Mouse (Mus musculus): ENCODE data around the gene Fgfr2.
A peak's percentile ranks its signal among the peaks of the same experiment; 100 is the strongest.

Fgfr2 gene

GRCm38 (mm10) chr7:130368036-130368826, 2754.9 kb downstream of the Fgfr2 start:
- DNase-seq (ENCODE audit: low read depth, low spot score), result no peak

GRCm38 (mm10) chr7:130367222-130368035, 2755.7 kb downstream of the Fgfr2 start:
- DNase-seq (ENCODE audit: low read depth, low spot score), result no peak

GRCm38 (mm10) chr7:130365711-130366110, 2757.4 kb downstream of the Fgfr2 start:
- DNase-seq (ENCODE audit: low read depth, low spot score), result no peak

- no peak for DNase-seq (ENCODE audit: low read depth, low spot score)
Observed at GRCm38 (mm10) chr7:130340412-130341152, 2782.6 kb downstream of the Fgfr2 start.

GRCm38 (mm10) chr7:130337601-130338000, 2785.5 kb downstream of the Fgfr2 start:
- no peak for DNase-seq (ENCODE audit: low read depth, low spot score)

- DNase-seq (ENCODE audit: low read depth, low spot score), result no peak
Observed at GRCm38 (mm10) chr7:130335440-130336051, 2787.6 kb downstream of the Fgfr2 start.

GRCm38 (mm10) chr7:130332515-130333220, 2790.5 kb downstream of the Fgfr2 start:
- DNase-seq (ENCODE audit: low read depth, low spot score), result peak; percentile 10

- DNase-seq (ENCODE audit: low read depth, low spot score), result no peak
Observed at GRCm38 (mm10) chr7:130327603-130328365, 2795.4 kb downstream of the Fgfr2 start.

- DNase-seq (ENCODE audit: low read depth, low spot score), result peak; percentile 10
Observed at GRCm38 (mm10) chr7:130325983-130326433, 2797.1 kb downstream of the Fgfr2 start.

- DNase-seq (ENCODE audit: low read depth, low spot score), result no peak
Observed at GRCm38 (mm10) chr7:130324716-130325401, 2798.3 kb downstream of the Fgfr2 start.

GRCm38 (mm10) chr7:130323766-130324165, 2799.4 kb downstream of the Fgfr2 start:
- no peak for DNase-seq (ENCODE audit: low read depth, low spot score)

GRCm38 (mm10) chr7:130319799-130320556, 2803.2 kb downstream of the Fgfr2 start:
- DNase-seq (ENCODE audit: low read depth, low spot score), result peak; percentile 37

GRCm38 (mm10) chr7:130316294-130316693, 2806.9 kb downstream of the Fgfr2 start:
- no peak for DNase-seq (ENCODE audit: low read depth, low spot score)

GRCm38 (mm10) chr7:130315221-130315620, 2807.9 kb downstream of the Fgfr2 start:
- DNase-seq (ENCODE audit: low read depth, low spot score), result no peak

GRCm38 (mm10) chr7:130314658-130315057, 2808.5 kb downstream of the Fgfr2 start:
- DNase-seq (ENCODE audit: low read depth, low spot score), result no peak

- DNase-seq (ENCODE audit: low read depth, low spot score), result no peak
Observed at GRCm38 (mm10) chr7:130311362-130311761, 2811.8 kb downstream of the Fgfr2 start.

- DNase-seq (ENCODE audit: low read depth, low spot score), result no peak
Observed at GRCm38 (mm10) chr7:130309180-130309579, 2814.0 kb downstream of the Fgfr2 start.

- DNase-seq (ENCODE audit: low read depth, low spot score), result no peak
Observed at GRCm38 (mm10) chr7:130307036-130307435, 2816.1 kb downstream of the Fgfr2 start.

- no peak for DNase-seq (ENCODE audit: low read depth, low spot score)
Observed at GRCm38 (mm10) chr7:130304642-130305041, 2818.5 kb downstream of the Fgfr2 start.
